Mouse (Mus musculus) bone marrow, adult 2 months (tissue): Measurements from ENCODE around the gene Sprr4. TPM values are rescaled to one million over a fixed set of nuclear protein-coding genes. Genes with fewer than 3 reads are reported as not detected.

ENCODE experiments used
- H3K27ac ChIP-seq: fragments of 200-500 bp; 2 replicates; pipeline ENCODE4 v1.5.1; 2012; ENCODE audit warnings: low read depth, mild to moderate bottlenecking, control low read depth, inconsistent platforms, low read length; ENCODE audit not compliant: control insufficient read depth, poor library complexity, insufficient read depth
- H3K4me1 ChIP-seq: fragments of 200-500 bp; 2 replicates; pipeline ENCODE4 v1.6.1; 2011; ENCODE audit warnings: low read length; ENCODE audit not compliant: control insufficient read depth, insufficient read depth
- H3K4me3 ChIP-seq: fragments of 200-500 bp; replicated peaks from 2 replicates; pipeline ENCODE3; 2011; ENCODE audit warnings: mild to moderate bottlenecking, low read depth, low read length, control low read depth; ENCODE audit not compliant: control insufficient read depth
- CTCF ChIP-seq: fragments of 200-500 bp; IDR thresholded peaks from 2 replicates; pipeline ENCODE4 v1.5.1; 2011; ENCODE audit warnings: low read length, control low read depth; ENCODE audit not compliant: control insufficient read depth, insufficient read depth
- POLR2A ChIP-seq: fragments of 200-500 bp; IDR thresholded peaks from 2 replicates; pipeline ENCODE4 v1.6.1; 2011; ENCODE audit warnings: low read depth, mild to moderate bottlenecking, control low read depth, low read length, borderline replicate concordance; ENCODE audit not compliant: control insufficient read depth
- WGBS: fragments of 180-500 bp; shearing (Covaris S2); methylation state at CpG from one replicate; pipeline ENCODE4 v1.1.7; 2018; 5-methylcytosine and 5-hydroxymethylcytosine counted together
- polyA plus RNA-seq: library from polyadenylated mRNA; stranded (reverse); fragments of >200 nt; gene quantifications from 2 replicates; pipeline ENCODE4 v1.2.4, GENCODE M21; 2011; ENCODE audit warnings: low replicate concordance; ENCODE audit not compliant: missing spikeins, insufficient read depth, insufficient read length

Gene Sprr4
- polyA plus RNA-seq, 1 experiment: not detected

GRCm38 (mm10) chr3:92470111-92470510, 30.2 kb downstream of the Sprr4 start:
- no peak overlapping the region for H3K4me3 ChIP-seq
- H3K4me1 ChIP-seq: no peaks in the 10 kb centered on the region

GRCm38 (mm10) chr3:92467424-92467823, 32.9 kb downstream of the Sprr4 start:
- no peak overlapping the region for H3K4me3 ChIP-seq
- TF ChIP-seq CTCF (no peak), POLR2A (no peak)
- no peak overlapping the region for H3K27ac ChIP-seq
- no peaks in the 10 kb centered on the region for H3K4me1 ChIP-seq

More at GRCm38 (mm10) chr3:92470111-92470510, 30.2 kb downstream of the Sprr4 start:
- no peak overlapping the region for H3K27ac ChIP-seq
- TF ChIP-seq CTCF: no peak
- no peak for TF ChIP-seq POLR2A
- WGBS: 81% methylated on average over 2 of the region's 2 CpGs

DNA sequence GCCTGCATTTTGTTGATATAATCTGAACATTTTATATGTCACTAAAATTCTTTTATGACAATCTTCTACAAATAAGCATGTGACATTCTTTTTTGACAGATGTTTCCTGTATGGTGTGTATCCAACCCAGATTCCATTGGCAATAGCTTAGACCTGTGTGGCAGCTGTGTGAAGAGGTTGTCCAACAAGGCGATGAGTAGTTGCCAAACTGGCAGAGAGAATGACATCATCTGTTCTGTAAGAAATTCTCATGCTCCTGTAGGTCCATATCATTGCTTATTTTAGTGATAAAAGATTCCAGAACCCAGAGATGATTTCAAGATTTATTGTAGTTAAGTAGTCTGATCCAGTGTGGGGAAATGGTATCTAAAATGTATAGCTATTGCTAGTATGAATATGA, 33.7 kb downstream of the Sprr4 start:
- 83% methylated on average over 1 of the region's 1 CpGs for WGBS
- Histone ChIP-seq H3K27ac (no peak overlapping the region), H3K4me1 (no peaks in the 10 kb centered on the region), H3K4me3 (no peak overlapping the region)
- no peak for TF ChIP-seq POLR2A
- no peak for TF ChIP-seq CTCF

DNA sequence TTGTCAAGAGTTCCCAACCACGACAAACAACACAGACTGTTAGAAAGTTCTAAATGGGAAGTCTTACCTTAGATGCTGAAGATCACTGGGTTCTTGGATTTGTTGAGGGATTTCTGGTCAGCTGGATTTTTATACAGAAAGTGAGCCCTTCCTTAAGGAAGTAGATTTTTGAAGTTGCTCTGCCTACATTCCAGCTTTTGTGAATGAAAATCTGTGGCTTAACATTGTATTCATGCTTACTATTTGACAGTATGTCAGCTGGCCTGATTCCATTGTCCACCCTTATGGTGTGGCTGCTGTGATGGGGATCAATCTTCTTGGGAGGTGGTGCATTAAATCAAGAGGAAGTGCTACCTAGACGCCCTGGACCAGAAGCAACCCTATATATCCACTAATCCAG, 41.7 kb downstream of the Sprr4 start, which contains the start of gene Sprr3:
Sprr3 (minus strand) TSS at position 101 of the 400 bp plus-strand sequence.
- Histone ChIP-seq H3K27ac (no peak within 1 kb of the TSS), H3K4me1 (no peaks in the 10 kb centered on the region), H3K4me3 (no peak within 1 kb of the TSS)
- TF ChIP-seq CTCF (no peak), POLR2A (no peak)
- 58% methylated on average over 2 of the region's 2 CpGs for WGBS

- no peak for TF ChIP-seq CTCF
- TF ChIP-seq POLR2A: no peak
- 78% methylated on average over 5 of the region's 5 CpGs for WGBS
Observed at GRCm38 (mm10) chr3:92455151-92455550, 45.1 kb downstream of the Sprr4 start.

More at GRCm38 (mm10) chr3:92455151-92455550, 45.1 kb downstream of the Sprr4 start:
- Histone ChIP-seq H3K4me3 (no peak overlapping the region), H3K4me1 (no peaks in the 10 kb centered on the region), H3K27ac (no peak overlapping the region)

Other genes with a start within 250 kb of the Sprr4 start
- gene Sprr2a3, start 215.1 kb downstream of the Sprr4 start, polyA plus RNA-seq: not detected in 2 replicates
- gene Sprr2b, start 183.9 kb downstream of the Sprr4 start, polyA plus RNA-seq: not detected in 2 replicates
- not detected in 2 replicates for gene Sprr2d, start 161.4 kb downstream of the Sprr4 start, polyA plus RNA-seq
- not detected in 2 replicates for gene Sprr2e, start 148.3 kb downstream of the Sprr4 start, polyA plus RNA-seq
- gene Sprr2f, start 135.3 kb downstream of the Sprr4 start, polyA plus RNA-seq: not detected in 2 replicates
- gene Sprr2h, start 114.8 kb downstream of the Sprr4 start, polyA plus RNA-seq: not detected in 2 replicates
- gene Sprr2i, start 92.5 kb downstream of the Sprr4 start, polyA plus RNA-seq: not detected in 2 replicates
- gene Sprr2j-ps, start 82.4 kb downstream of the Sprr4 start, polyA plus RNA-seq: not detected in 2 replicates
- 36.1 and 44.7 TPM in 2 replicates for gene Gm9774, start 71.1 kb downstream of the Sprr4 start, polyA plus RNA-seq
- gene Sprr2k, start 67.9 kb downstream of the Sprr4 start, polyA plus RNA-seq: not detected in 2 replicates
- gene Sprr1b, start 61.7 kb downstream of the Sprr4 start, polyA plus RNA-seq: not detected in 2 replicates
- gene Sprr3, start 41.8 kb downstream of the Sprr4 start, polyA plus RNA-seq: not detected in 2 replicates
- gene Sprr1a, start 14.6 kb downstream of the Sprr4 start, polyA plus RNA-seq: not detected in 2 replicates
- gene 2310046K23Rik, start 34.0 kb upstream of the Sprr4 start, polyA plus RNA-seq: not detected in 2 replicates
- not detected in 2 replicates for gene Ivl, start 73.2 kb upstream of the Sprr4 start, polyA plus RNA-seq
- gene Smcp, start 88.5 kb upstream of the Sprr4 start, polyA plus RNA-seq: not detected in 2 replicates
- not detected in 2 replicates for gene 2210017I01Rik, start 107.0 kb upstream of the Sprr4 start, polyA plus RNA-seq
- gene Lce6a, start 121.2 kb upstream of the Sprr4 start, polyA plus RNA-seq: not detected in 2 replicates
- gene Lce1a1, start 147.8 kb upstream of the Sprr4 start, polyA plus RNA-seq: not detected in 2 replicates
- gene Lce1b, start 156.4 kb upstream of the Sprr4 start, polyA plus RNA-seq: not detected in 2 replicates
- not detected in 2 replicates for gene Lce1a2, start 169.8 kb upstream of the Sprr4 start, polyA plus RNA-seq
- not detected in 2 replicates for gene Lce1c, start 178.8 kb upstream of the Sprr4 start, polyA plus RNA-seq
- gene Lce1d, start 186.7 kb upstream of the Sprr4 start, polyA plus RNA-seq: not detected in 2 replicates
- gene Lce1e, start 208.6 kb upstream of the Sprr4 start, polyA plus RNA-seq: not detected in 2 replicates
- gene Lce1f, start 219.9 kb upstream of the Sprr4 start, polyA plus RNA-seq: not detected in 2 replicates
- not detected in 2 replicates for gene Gm38119, start 238.6 kb upstream of the Sprr4 start, polyA plus RNA-seq